Mouse (Mus musculus): Measurements from ENCODE around the gene Wee2. TPM values are rescaled to one million over a fixed set of nuclear protein-coding genes. Genes with fewer than 3 reads are reported as not detected.
A peak's percentile ranks its signal among the peaks of the same experiment; 100 is the strongest.

Wee2 gene
- polyA plus RNA-seq, 1 experiment from 2014 or later = not detected

- H3K27ac ChIP-seq = no peak overlapping the region
- H3K4me3 ChIP-seq = no peak overlapping the region
- H3K4me1 ChIP-seq (replicated peaks) = peaks cover 2% of the 10 kb centered on the region; the same call in 1 of the 2 replicates
- H3K27me3 ChIP-seq (ENCODE audit: insufficient read depth, poor library complexity, severe bottlenecking) = peaks cover 54% of the 10 kb centered on the region
- DNase-seq (ENCODE audit: low spot score) = no peak
- H3K9me3 ChIP-seq = no peaks in the 10 kb centered on the region
- 79% methylated on average over 3 of the region's 3 CpGs for WGBS
- no peaks in the 10 kb centered on the region for H3K36me3 ChIP-seq
These were observed 2.4 kb downstream of the Wee2 start for GRCm38 (mm10) chr6:40441276-40441675.

GRCm38 (mm10) chr6:40441755-40442154 is 2.9 kb downstream of the Wee2 start:
- no peak overlapping the region for H3K4me3 ChIP-seq
- no peaks in the 10 kb centered on the region for H3K4me1 ChIP-seq (replicated peaks)
- 41% methylated on average over 3 of the region's 3 CpGs for WGBS
- no peaks in the 10 kb centered on the region for H3K36me3 ChIP-seq
- no peaks in the 10 kb centered on the region for H3K9me3 ChIP-seq
- H3K27me3 ChIP-seq (ENCODE audit: insufficient read depth, poor library complexity, severe bottlenecking) = peaks cover 50% of the 10 kb centered on the region
- no peak overlapping the region for H3K27ac ChIP-seq
- no peak for DNase-seq (ENCODE audit: low spot score)

- H3K27ac ChIP-seq = no peak overlapping the region
- H3K4me1 ChIP-seq (replicated peaks) = no peaks in the 10 kb centered on the region
- no peak for DNase-seq (ENCODE audit: low spot score)
- 50% methylated on average over 10 of the region's 10 CpGs for WGBS
- H3K9me3 ChIP-seq = no peaks in the 10 kb centered on the region
- no peak overlapping the region for H3K4me3 ChIP-seq
- peaks cover 36% of the 10 kb centered on the region for H3K27me3 ChIP-seq (ENCODE audit: insufficient read depth, poor library complexity, severe bottlenecking)
- H3K36me3 ChIP-seq = no peaks in the 10 kb centered on the region
These were observed 4.5 kb downstream of the Wee2 start for GRCm38 (mm10) chr6:40443281-40443928.

- Histone ChIP-seq H3K4me3 (no peak overlapping the region), H3K36me3 (no peaks in the 10 kb centered on the region), H3K9me3 (no peaks in the 10 kb centered on the region), H3K4me1 (replicated peaks) (no peaks in the 10 kb centered on the region), H3K27ac (no peak overlapping the region), H3K27me3 (ENCODE audit: insufficient read depth, poor library complexity, severe bottlenecking) (0 out of 2 replicates have a peak, but pooled peaks cover 6% of the 10 kb centered on the region)
- no peak for DNase-seq (ENCODE audit: low spot score)
These were observed 9.7 kb downstream of the Wee2 start for GRCm38 (mm10) chr6:40448626-40449025.

- no peaks in the 10 kb centered on the region for H3K9me3 ChIP-seq
- H3K36me3 ChIP-seq = no peaks in the 10 kb centered on the region
- H3K4me3 ChIP-seq = no peak overlapping the region
- H3K27ac ChIP-seq = no peak overlapping the region
- H3K4me1 ChIP-seq (replicated peaks) = no peaks in the 10 kb centered on the region
- no peak for DNase-seq (ENCODE audit: low spot score)
- WGBS = 20% methylated on average over 7 of the region's 7 CpGs
- no peaks in the 10 kb centered on the region for H3K27me3 ChIP-seq (ENCODE audit: insufficient read depth, poor library complexity, severe bottlenecking)
These were observed 15.7 kb downstream of the Wee2 start for GRCm38 (mm10) chr6:40454436-40455041.

- WGBS = 55% methylated on average over 6 of the region's 6 CpGs
- Histone ChIP-seq H3K4me3 (no peak overlapping the region), H3K4me1 (replicated peaks) (no peaks in the 10 kb centered on the region), H3K36me3 (no peaks in the 10 kb centered on the region), H3K27me3 (ENCODE audit: insufficient read depth, poor library complexity, severe bottlenecking) (no peaks in the 10 kb centered on the region), H3K9me3 (no peaks in the 10 kb centered on the region), H3K27ac (no peak overlapping the region)
- DNase-seq (ENCODE audit: low spot score) = no peak
These were observed 26.8 kb downstream of the Wee2 start for GRCm38 (mm10) chr6:40465710-40466109.

GRCm38 (mm10) chr6:40470916-40471719 is 32.2 kb downstream of the Wee2 start, which contains the start of gene Ssbp1:
Gene Ssbp1 (plus strand): TSS chr6:40471352.
- peak; percentile 94 for DNase-seq (ENCODE audit: low spot score)
- Histone ChIP-seq H3K27me3 (ENCODE audit: insufficient read depth, poor library complexity, severe bottlenecking) (no peaks in the 10 kb centered on the region), H3K27ac (peak within 1 kb of the TSS; percentile 98), H3K4me3 (peak within 1 kb of the TSS; percentile 80), H3K36me3 (peaks cover 32% of the 10 kb centered on the region), H3K4me1 (replicated peaks) (peaks cover 6% of the 10 kb centered on the region), H3K9me3 (no peaks in the 10 kb centered on the region)
- under 1% methylated on average over 54 of the region's 54 CpGs for WGBS

- 1% methylated on average over 7 of the region's 7 CpGs for WGBS
- Histone ChIP-seq H3K4me1 (replicated peaks) (peaks cover 6% of the 10 kb centered on the region), H3K4me3 (peak overlapping the region; percentile 80), H3K27me3 (ENCODE audit: insufficient read depth, poor library complexity, severe bottlenecking) (no peaks in the 10 kb centered on the region), H3K27ac (peak overlapping the region; percentile 98), H3K36me3 (peaks cover 38% of the 10 kb centered on the region), H3K9me3 (no peaks in the 10 kb centered on the region)
- no peak for DNase-seq (ENCODE audit: low spot score)
These were observed 32.8 kb downstream of the Wee2 start for GRCm38 (mm10) chr6:40471720-40472010.

- H3K27ac ChIP-seq = no peak overlapping the region
- no peak for DNase-seq (ENCODE audit: low spot score)
- no peaks in the 10 kb centered on the region for H3K9me3 ChIP-seq
- no peak overlapping the region for H3K4me3 ChIP-seq
- WGBS = 93% methylated on average over 4 of the region's 4 CpGs
- H3K27me3 ChIP-seq (ENCODE audit: insufficient read depth, poor library complexity, severe bottlenecking) = no peaks in the 10 kb centered on the region
- peaks cover 6% of the 10 kb centered on the region for H3K4me1 ChIP-seq (replicated peaks)
- peaks cover 72% of the 10 kb centered on the region for H3K36me3 ChIP-seq
These were observed 37.2 kb downstream of the Wee2 start for GRCm38 (mm10) chr6:40476132-40476531.

- no peak for DNase-seq (ENCODE audit: low spot score)
- peaks cover 89% of the 10 kb centered on the region for H3K36me3 ChIP-seq
These were observed 40.8 kb downstream of the Wee2 start for GRCm38 (mm10) chr6:40479705-40480104.

GRCm38 (mm10) chr6:40482318-40482717 is 43.4 kb downstream of the Wee2 start:
- H3K36me3 ChIP-seq = peaks cover 79% of the 10 kb centered on the region
- no peak overlapping the region for H3K27ac ChIP-seq
- H3K4me3 ChIP-seq = no peak overlapping the region
- DNase-seq (ENCODE audit: low spot score) = no peak
- no peaks in the 10 kb centered on the region for H3K9me3 ChIP-seq
- no peaks in the 10 kb centered on the region for H3K4me1 ChIP-seq (replicated peaks)
- H3K27me3 ChIP-seq (ENCODE audit: insufficient read depth, poor library complexity, severe bottlenecking) = no peaks in the 10 kb centered on the region
- WGBS = 92% methylated on average over 5 of the region's 5 CpGs

More at GRCm38 (mm10) chr6:40479705-40480104, 40.8 kb downstream of the Wee2 start:
- Histone ChIP-seq H3K9me3 (no peaks in the 10 kb centered on the region), H3K4me3 (no peak overlapping the region), H3K27ac (no peak overlapping the region), H3K27me3 (ENCODE audit: insufficient read depth, poor library complexity, severe bottlenecking) (no peaks in the 10 kb centered on the region), H3K4me1 (replicated peaks) (no peaks in the 10 kb centered on the region)
- 86% methylated on average over 1 of the region's 1 CpGs for WGBS

GRCm38 (mm10) chr6:40490933-40491332 is 52.0 kb downstream of the Wee2 start, which contains the start of gene Tas2r137:
Gene Tas2r137 (plus strand): TSS chr6:40491233.
- no peak for DNase-seq (ENCODE audit: low spot score)
- H3K36me3 ChIP-seq = peaks cover 4% of the 10 kb centered on the region
- no peak within 1 kb of the TSS for H3K4me3 ChIP-seq
- no peaks in the 10 kb centered on the region for H3K4me1 ChIP-seq (replicated peaks)
- H3K27ac ChIP-seq = no peak within 1 kb of the TSS
- no peaks in the 10 kb centered on the region for H3K9me3 ChIP-seq
- no peaks in the 10 kb centered on the region for H3K27me3 ChIP-seq (ENCODE audit: insufficient read depth, poor library complexity, severe bottlenecking)

GRCm38 (mm10) chr6:40493229-40493628 is 54.3 kb downstream of the Wee2 start, which contains the start of gene Tas2r108:
Gene Tas2r108 (plus strand): TSS chr6:40493529.
- Histone ChIP-seq H3K36me3 (no peaks in the 10 kb centered on the region), H3K4me1 (replicated peaks) (no peaks in the 10 kb centered on the region), H3K27me3 (ENCODE audit: insufficient read depth, poor library complexity, severe bottlenecking) (no peaks in the 10 kb centered on the region), H3K9me3 (no peaks in the 10 kb centered on the region), H3K4me3 (no peak within 1 kb of the TSS), H3K27ac (no peak within 1 kb of the TSS)
- no peak for DNase-seq (ENCODE audit: low spot score)
- 91% methylated on average over 3 of the region's 3 CpGs for WGBS

Data from hindbrain, embryonic 10.5 days (tissue).